Mouse (Mus musculus): ENCODE results near the gene Fars2. TPM values are rescaled to one million over a fixed set of nuclear protein-coding genes. Genes with fewer than 3 reads are reported as not detected.
A peak's percentile ranks its signal among the peaks of the same experiment; 100 is the strongest.

Gene Fars2
- total RNA-seq, 2 experiments from 2014 or later, result 36.5 to 37.9 TPM

- intact Hi-C loops (cut with DNase I; ENCODE audit: low total_unique reads), result no loop called here
- DNase-seq, result no peak
Observed at GRCm38 (mm10) chr13:36533518-36533917, 416.3 kb downstream of the Fars2 start.

GRCm38 (mm10) chr13:36533966-36534540 lies 416.8 kb downstream of the Fars2 start:
- no peak for DNase-seq
- intact Hi-C loops (cut with DNase I; ENCODE audit: low total_unique reads), result no loop called here

- intact Hi-C loops (cut with DNase I; ENCODE audit: low total_unique reads), result no loop called here
- no peak for DNase-seq
Observed at GRCm38 (mm10) chr13:36537580-36537979, 420.4 kb downstream of the Fars2 start.

GRCm38 (mm10) chr13:36538385-36538784 lies 421.2 kb downstream of the Fars2 start:
- intact Hi-C loops (cut with DNase I; ENCODE audit: low total_unique reads), result no loop called here
- no peak for DNase-seq

- peak; percentile 17 for DNase-seq
- intact Hi-C loops (cut with DNase I; ENCODE audit: low total_unique reads), result no loop called here
Observed at GRCm38 (mm10) chr13:36540231-36540630, 423.0 kb downstream of the Fars2 start.

GRCm38 (mm10) chr13:36541287-36541780 lies 424.1 kb downstream of the Fars2 start:
- intact Hi-C loops (cut with DNase I; ENCODE audit: low total_unique reads), result no loop called here
- DNase-seq, result no peak

GRCm38 (mm10) chr13:36550694-36551093 lies 433.5 kb downstream of the Fars2 start:
- no peak for DNase-seq
- intact Hi-C loops (cut with DNase I; ENCODE audit: low total_unique reads), result no loop called here

GRCm38 (mm10) chr13:36552522-36553246 lies 435.5 kb downstream of the Fars2 start:
- intact Hi-C loops (cut with DNase I; ENCODE audit: low total_unique reads), result no loop called here
- no peak for DNase-seq

GRCm38 (mm10) chr13:36553247-36553642 lies 436.0 kb downstream of the Fars2 start:
- no peak for DNase-seq
- intact Hi-C loops (cut with DNase I; ENCODE audit: low total_unique reads), result no loop called here

GRCm38 (mm10) chr13:36554743-36555142 lies 437.5 kb downstream of the Fars2 start:
- no peak for DNase-seq
- intact Hi-C loops (cut with DNase I; ENCODE audit: low total_unique reads), result no loop called here

GRCm38 (mm10) chr13:36562447-36563441 lies 445.5 kb downstream of the Fars2 start:
- no peak for DNase-seq

GRCm38 (mm10) chr13:36564764-36565315 lies 447.6 kb downstream of the Fars2 start:
- intact Hi-C loops (cut with DNase I; ENCODE audit: low total_unique reads), result no loop called here
- DNase-seq, result no peak

More at GRCm38 (mm10) chr13:36562447-36563441, 445.5 kb downstream of the Fars2 start:
- intact Hi-C loops (cut with DNase I; ENCODE audit: low total_unique reads), result no loop called here

GRCm38 (mm10) chr13:36576781-36577180 lies 459.6 kb downstream of the Fars2 start:
- intact Hi-C loops (cut with DNase I; ENCODE audit: low total_unique reads), result no loop called here
- no peak for DNase-seq

GRCm38 (mm10) chr13:36577916-36578568 lies 460.8 kb downstream of the Fars2 start:
- DNase-seq, result no peak

GRCm38 (mm10) chr13:36578569-36579333 lies 461.5 kb downstream of the Fars2 start:
- intact Hi-C loops (cut with DNase I; ENCODE audit: low total_unique reads), result no loop called here
- DNase-seq, result peak; percentile 69

More at GRCm38 (mm10) chr13:36577916-36578568, 460.8 kb downstream of the Fars2 start:
- intact Hi-C loops (cut with DNase I; ENCODE audit: low total_unique reads), result no loop called here

- intact Hi-C loops (cut with DNase I; ENCODE audit: low total_unique reads), result no loop called here
- DNase-seq, result no peak
Observed at GRCm38 (mm10) chr13:36582406-36583070, 465.3 kb downstream of the Fars2 start.

GRCm38 (mm10) chr13:36583481-36584151 lies 466.4 kb downstream of the Fars2 start:
- intact Hi-C loops (cut with DNase I; ENCODE audit: low total_unique reads), result no loop called here
- DNase-seq, result no peak

Data from gastrocnemius, postnatal 14 days (tissue).